Mouse (Mus musculus) MEL (cell line): ENCODE data around the gene Ppp1ca.

Source experiments
- CTCF ChIP-seq, 3 experiments: IDR thresholded peaks in 2 of 3; conservative IDR thresholded peaks in 1 of 3; 2 replicates each; pipeline ENCODE4 v1.5.1; 2011 to 2012; ENCODE audit warnings: low read length in 3 of 3, low read depth in 2 of 3, mild to moderate bottlenecking in 2 of 3, improper control_type of control experiment in 1 of 3, inconsistent platforms in 1 of 3, mixed read lengths in 1 of 3, moderate library complexity in 1 of 3; ENCODE audit not compliant: control insufficient read depth in 1 of 3, insufficient read depth in 1 of 3, poor library complexity in 1 of 3, severe bottlenecking in 1 of 3
- GATA1 ChIP-seq: IDR thresholded peaks from 2 replicates; pipeline ENCODE4 v1.6.1; 2011; ENCODE audit warnings: low read depth, low read length, improper control_type of control experiment
- MEF2A ChIP-seq: IDR thresholded peaks from 2 replicates; pipeline ENCODE4 v1.6.1; 2014; ENCODE audit warnings: low read depth, mild to moderate bottlenecking, inconsistent platforms, low read length, improper control_type of control experiment; ENCODE audit not compliant: poor library complexity, insufficient replicate concordance, severe bottlenecking; ENCODE audit errors: extremely low read depth
- NELFE ChIP-seq: IDR thresholded peaks from 2 replicates; pipeline ENCODE4 v1.6.1; 2011; ENCODE audit warnings: low read depth, low read length, improper control_type of control experiment
- NRF1 ChIP-seq: IDR thresholded peaks from 2 replicates; pipeline ENCODE4 v1.6.1; 2014; ENCODE audit warnings: low read depth, mild to moderate bottlenecking, inconsistent platforms, low read length, improper control_type of control experiment, moderate library complexity; ENCODE audit not compliant: poor library complexity, insufficient read depth, severe bottlenecking
- POLR2A ChIP-seq, 2 experiments: IDR thresholded peaks; 2 replicates each; pipeline ENCODE4 v1.6.1; 2011 to 2012; ENCODE audit warnings: low read length in 2 of 2, mild to moderate bottlenecking in 2 of 2, control low read depth in 1 of 2, improper control_type of control experiment in 1 of 2, low read depth in 1 of 2, moderate library complexity in 1 of 2; ENCODE audit not compliant: control insufficient read depth in 1 of 2, insufficient read depth in 1 of 2, poor library complexity in 1 of 2
- TBP ChIP-seq: IDR thresholded peaks from 2 replicates; pipeline ENCODE4 v1.8.0; 2011; ENCODE audit warnings: low read depth, low read length, improper control_type of control experiment
- ZKSCAN1 ChIP-seq: IDR thresholded peaks from 2 replicates; pipeline ENCODE4 v1.6.1; 2012; ENCODE audit warnings: low read depth, mild to moderate bottlenecking, inconsistent platforms, low read length, improper control_type of control experiment, moderate library complexity

DNA sequence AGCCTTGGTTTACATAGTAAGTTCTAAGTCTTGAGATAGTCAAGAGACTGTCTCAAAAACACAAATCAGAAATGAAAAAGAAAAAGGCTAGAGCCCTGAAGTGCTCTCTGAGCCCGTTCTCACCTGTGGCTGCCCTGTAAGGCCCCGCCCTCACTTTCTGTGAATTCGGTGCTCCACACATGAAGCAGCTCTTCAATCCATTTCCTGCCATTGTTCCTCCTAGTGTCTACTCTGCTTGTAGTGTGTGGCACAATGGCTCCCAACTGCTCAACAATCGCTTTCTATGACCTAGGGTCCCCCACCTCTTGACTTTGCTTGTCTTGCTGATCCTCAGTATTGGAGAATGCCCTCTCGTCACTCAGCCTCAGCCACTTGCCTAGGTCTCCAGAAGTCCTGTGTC, 35.6 kb downstream of the Ppp1ca start:
- TF ChIP-seq CTCF (IDR thresholded peaks at IDR 0.05 in 2 of 3, conservative IDR thresholded peaks at IDR 0.05 in 1 of 3; ENCODE audit: control insufficient read depth in 1 of 3, insufficient read depth in 1 of 3, low read depth in 2 of 3, low read length in 3 of 3, poor library complexity in 1 of 3, severe bottlenecking in 1 of 3): no peak
- no peak for TF ChIP-seq NRF1
- TF ChIP-seq NELFE: no peak
- TF ChIP-seq POLR2A (IDR thresholded peaks at IDR 0.05; ENCODE audit: control insufficient read depth in 1 of 2, insufficient read depth in 1 of 2, low read depth in 1 of 2, low read length in 2 of 2, poor library complexity in 1 of 2): no peak
- no peak for TF ChIP-seq ZKSCAN1
- TF ChIP-seq GATA1: no peak
- TF ChIP-seq TBP: no peak
- TF ChIP-seq MEF2A: no peak
